Mouse (Mus musculus): Measurements from ENCODE around the gene Xdh. TPM values are rescaled to one million over a fixed set of nuclear protein-coding genes. Genes with fewer than 3 reads are reported as not detected.

Gene Xdh
- total and polyA plus RNA-seq, 3 experiments: 0.17 TPM; not detected in 2

DNA sequence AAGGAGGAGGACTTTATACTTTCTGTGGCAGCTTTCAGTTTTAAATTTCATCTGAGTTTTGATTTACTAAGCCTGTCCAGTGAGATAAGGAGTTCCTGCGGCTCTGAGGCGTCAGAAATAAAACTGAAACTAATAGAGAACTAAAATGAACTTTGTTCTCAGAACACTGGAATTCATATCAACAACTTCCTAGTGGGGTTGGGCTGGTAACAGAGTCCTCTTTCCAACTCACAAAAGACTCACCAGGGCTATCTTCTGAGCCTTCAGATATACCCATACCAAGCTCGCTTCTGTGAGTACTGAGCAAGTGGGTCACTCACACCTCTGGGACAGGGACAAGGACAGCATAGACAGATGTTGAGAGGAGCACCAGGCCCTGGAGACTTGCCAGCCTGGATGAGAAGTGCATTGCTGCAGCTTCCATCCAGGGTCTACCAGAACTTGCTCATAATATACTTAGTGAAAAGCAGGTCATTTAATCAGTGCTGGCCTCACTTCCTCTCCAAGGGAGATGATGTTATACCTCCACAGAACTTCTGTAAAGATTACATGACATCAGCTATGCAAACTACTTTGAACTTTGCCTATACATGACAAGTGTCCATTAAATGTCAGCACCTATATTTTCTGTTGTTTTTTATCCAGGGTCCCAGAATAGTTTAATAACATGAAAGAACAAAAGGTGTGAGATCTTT lies 7.6 kb downstream of the Xdh start:
- Histone ChIP-seq H3K9me3 (replicated peaks; ENCODE audit: low read length) (no peaks in the 10 kb centered on the region), H3K79me2 (replicated peaks; ENCODE audit: control insufficient read depth, extremely low read depth, insufficient read depth, poor library complexity, severe bottlenecking) (no peaks in the 10 kb centered on the region), H3K4me3 (replicated peaks in 1 of 3; ENCODE audit: low read depth in 2 of 3, low read length in 2 of 3, poor library complexity in 1 of 3) (no peak overlapping the region), H3K27ac (ENCODE audit: insufficient read depth, low read depth) (no peak overlapping the region), H3K36me3 (replicated peaks in 1 of 2; ENCODE audit: control insufficient read depth in 1 of 2, insufficient read depth in 1 of 2, low read length in 1 of 2) (no peaks in the 10 kb centered on the region), H3K27me3 (replicated peaks) (no peaks in the 10 kb centered on the region), H3K4me2 (ENCODE audit: insufficient read depth, low read depth, poor library complexity, severe bottlenecking) (peak overlapping the region; percentile 82), H3K4me1 (ENCODE audit: control insufficient read depth in 1 of 2, insufficient read depth in 2 of 2) (peaks cover 0 to 4% of the 10 kb centered on the region in 2 experiments; a peak in 1 of 4 replicates), H3K9ac (ENCODE audit: insufficient read depth, low read depth) (0 out of 2 replicates have a peak overlapping the region, but pooled peaks have one; percentile 53)
- in situ Hi-C loops (cut with MboI; ENCODE audit: low pct_ligation_motif_present, low pct_unique_long_range_greater_than_20kb, low sequenced_read_pairs) (no loop called here), dilution Hi-C loops (cut with MboI; ENCODE audit: extremely low pct_ligation_motif_present, extremely low pct_unique_long_range_greater_than_20kb, low sequenced_read_pairs) (no loop called here)
- no peak for TF ChIP-seq IRF4 (IDR thresholded peaks at IDR 0.05; ENCODE audit: low read depth, low read length)
- no peak for TF ChIP-seq USF2 (conservative IDR thresholded peaks at IDR 0.05; ENCODE audit: low read depth, low read length)
- TF ChIP-seq USF1 (IDR thresholded peaks at IDR 0.05; ENCODE audit: low read depth, low read length): no peak
- TF ChIP-seq JUND (conservative IDR thresholded peaks at IDR 0.05; ENCODE audit: low read depth, low read length): no peak
- no peak for TF ChIP-seq MAZ (IDR thresholded peaks at IDR 0.05; ENCODE audit: low read depth, low read length)
- TF ChIP-seq MXI1 (IDR thresholded peaks at IDR 0.05; ENCODE audit: low read depth, low read length): no peak
- TF ChIP-seq ZMIZ1 (IDR thresholded peaks at IDR 0.05; ENCODE audit: low read depth, low read length): no peak
- no peak for TF ChIP-seq POLR2A (IDR thresholded peaks at IDR 0.05; ENCODE audit: low read depth, low read length)
- TF ChIP-seq SMC3 (IDR thresholded peaks at IDR 0.05; ENCODE audit: low read depth, low read length): no peak
- no peak for TF ChIP-seq GABPA (IDR thresholded peaks at IDR 0.05; ENCODE audit: insufficient replicate concordance, low read depth, low read length)
- no peak for TF ChIP-seq TCF12 (IDR thresholded peaks at IDR 0.05; ENCODE audit: low read depth, low read length)
- no peak for TF ChIP-seq JUN (IDR thresholded peaks at IDR 0.05; ENCODE audit: insufficient read depth, low read depth, low read length)
- TF ChIP-seq RAD21 (IDR thresholded peaks at IDR 0.05; ENCODE audit: low read depth, low read length): no peak
- no peak for TF ChIP-seq MEF2A (IDR thresholded peaks at IDR 0.05; ENCODE audit: borderline replicate concordance, low read depth, low read length)
- TF ChIP-seq ZC3H11A (IDR thresholded peaks at IDR 0.05; ENCODE audit: low read depth, low read length): no peak
- TF ChIP-seq RCOR1 (conservative IDR thresholded peaks at IDR 0.05; ENCODE audit: low read depth, low read length): no peak
- no peak for TF ChIP-seq KAT2A (IDR thresholded peaks at IDR 0.05; ENCODE audit: insufficient replicate concordance, low read length)
- TF ChIP-seq ETS1 (conservative IDR thresholded peaks at IDR 0.05; ENCODE audit: low read depth, low read length): no peak
- no peak for TF ChIP-seq MAFK (IDR thresholded peaks at IDR 0.05; ENCODE audit: insufficient replicate concordance, low read length)
- TF ChIP-seq TBP (conservative IDR thresholded peaks at IDR 0.05; ENCODE audit: low read depth, low read length): no peak
- DNase-seq (ENCODE audit: extremely low read depth): no peak

GRCm38 (mm10) chr17:73941816-73942215 lies 8.2 kb downstream of the Xdh start:
- no peak for TF ChIP-seq CTCF (conservative IDR thresholded peaks at IDR 0.05 in 1 of 2, IDR thresholded peaks at IDR 0.05 in 1 of 2; ENCODE audit: low read depth in 2 of 2, low read length in 2 of 2)
- TF ChIP-seq JUND (conservative IDR thresholded peaks at IDR 0.05; ENCODE audit: low read depth, low read length): no peak
- no peak for TF ChIP-seq ZMIZ1 (IDR thresholded peaks at IDR 0.05; ENCODE audit: low read depth, low read length)
- Histone ChIP-seq H3K4me1 (ENCODE audit: control insufficient read depth in 1 of 2, insufficient read depth in 2 of 2) (peaks cover 0 to 4% of the 10 kb centered on the region in 2 experiments; a peak in 1 of 4 replicates), H3K36me3 (replicated peaks in 1 of 2; ENCODE audit: control insufficient read depth in 1 of 2, insufficient read depth in 1 of 2, low read length in 1 of 2) (no peaks in the 10 kb centered on the region), H3K27ac (ENCODE audit: insufficient read depth, low read depth) (no peak overlapping the region), H3K9ac (ENCODE audit: insufficient read depth, low read depth) (0 out of 2 replicates have a peak overlapping the region, but pooled peaks have one; percentile 53), H3K9me3 (replicated peaks; ENCODE audit: low read length) (no peaks in the 10 kb centered on the region), H3K4me2 (ENCODE audit: insufficient read depth, low read depth, poor library complexity, severe bottlenecking) (peak overlapping the region; percentile 82), H3K4me3 (replicated peaks in 1 of 3; ENCODE audit: low read depth in 2 of 3, low read length in 2 of 3, poor library complexity in 1 of 3) (no peak overlapping the region), H3K27me3 (replicated peaks) (no peaks in the 10 kb centered on the region), H3K79me2 (replicated peaks; ENCODE audit: control insufficient read depth, extremely low read depth, insufficient read depth, poor library complexity, severe bottlenecking) (no peaks in the 10 kb centered on the region)
- DNase-seq (ENCODE audit: extremely low read depth): no peak
- dilution Hi-C loops (cut with MboI; ENCODE audit: extremely low pct_ligation_motif_present, extremely low pct_unique_long_range_greater_than_20kb, low sequenced_read_pairs): no loop called here
- in situ Hi-C loops (cut with MboI; ENCODE audit: low pct_ligation_motif_present, low pct_unique_long_range_greater_than_20kb, low sequenced_read_pairs): no loop called here
